Mouse (Mus musculus) testis, adult 2 months (tissue): Measurements from ENCODE around the gene Dner. TPM values are rescaled to one million over a fixed set of nuclear protein-coding genes. Genes with fewer than 3 reads are reported as not detected.

Experiments used
- H3K27ac ChIP-seq: fragments of 200-500 bp; 2 replicates; pipeline ENCODE4 v1.5.1; 2012; ENCODE audit warnings: low read depth, low read length; ENCODE audit not compliant: control insufficient read depth, insufficient read depth
- H3K27me3 ChIP-seq: fragments of 200-500 bp; 2 replicates; pipeline ENCODE4 v1.6.1; 2012; ENCODE audit warnings: mild to moderate bottlenecking, low read length, moderate library complexity; ENCODE audit not compliant: control insufficient read depth, insufficient read depth
- H3K36me3 ChIP-seq: fragments of 200-500 bp; 2 replicates; pipeline ENCODE4 v1.6.1; 2012; ENCODE audit warnings: mild to moderate bottlenecking, low read length; ENCODE audit not compliant: control insufficient read depth, insufficient read depth
- H3K4me1 ChIP-seq: fragments of 200-500 bp; 2 replicates; pipeline ENCODE4 v1.6.1; 2012; ENCODE audit warnings: low read length; ENCODE audit not compliant: control insufficient read depth, insufficient read depth
- H3K4me3 ChIP-seq: fragments of 200-500 bp; 2 replicates; pipeline ENCODE4 v1.5.1; 2012; ENCODE audit warnings: low read depth, mild to moderate bottlenecking, low read length, moderate library complexity, mixed read lengths; ENCODE audit not compliant: control insufficient read depth
- CTCF ChIP-seq: fragments of 200-500 bp; IDR thresholded peaks from 2 replicates; pipeline ENCODE4 v1.5.1; 2012; ENCODE audit warnings: low read depth, mild to moderate bottlenecking, inconsistent platforms, low read length, moderate library complexity; ENCODE audit not compliant: control insufficient read depth, insufficient read depth, insufficient replicate concordance
- POLR2A ChIP-seq: fragments of 200-500 bp; IDR thresholded peaks from 2 replicates; pipeline ENCODE4 v1.6.1; 2012; ENCODE audit warnings: low read depth, mild to moderate bottlenecking, inconsistent platforms, low read length, moderate library complexity; ENCODE audit not compliant: control insufficient read depth
- polyA plus RNA-seq: library from polyadenylated mRNA; depleted of rRNA; stranded (reverse); fragments of >200 nt; gene quantifications from 2 replicates; pipeline ENCODE4 v1.2.3, GENCODE M21; 2012

Gene Dner
- polyA plus RNA-seq, 1 experiment: 0.65 TPM

- Histone ChIP-seq H3K4me3 (no peak overlapping the region), H3K27me3 (no peaks in the 10 kb centered on the region), H3K4me1 (no peaks in the 10 kb centered on the region), H3K27ac (no peak overlapping the region), H3K36me3 (no peaks in the 10 kb centered on the region)
- TF ChIP-seq CTCF (no peak), POLR2A (no peak)
Measured at GRCm38 (mm10) chr1:84677910-84678309, 18.1 kb downstream of the Dner start.

DNA sequence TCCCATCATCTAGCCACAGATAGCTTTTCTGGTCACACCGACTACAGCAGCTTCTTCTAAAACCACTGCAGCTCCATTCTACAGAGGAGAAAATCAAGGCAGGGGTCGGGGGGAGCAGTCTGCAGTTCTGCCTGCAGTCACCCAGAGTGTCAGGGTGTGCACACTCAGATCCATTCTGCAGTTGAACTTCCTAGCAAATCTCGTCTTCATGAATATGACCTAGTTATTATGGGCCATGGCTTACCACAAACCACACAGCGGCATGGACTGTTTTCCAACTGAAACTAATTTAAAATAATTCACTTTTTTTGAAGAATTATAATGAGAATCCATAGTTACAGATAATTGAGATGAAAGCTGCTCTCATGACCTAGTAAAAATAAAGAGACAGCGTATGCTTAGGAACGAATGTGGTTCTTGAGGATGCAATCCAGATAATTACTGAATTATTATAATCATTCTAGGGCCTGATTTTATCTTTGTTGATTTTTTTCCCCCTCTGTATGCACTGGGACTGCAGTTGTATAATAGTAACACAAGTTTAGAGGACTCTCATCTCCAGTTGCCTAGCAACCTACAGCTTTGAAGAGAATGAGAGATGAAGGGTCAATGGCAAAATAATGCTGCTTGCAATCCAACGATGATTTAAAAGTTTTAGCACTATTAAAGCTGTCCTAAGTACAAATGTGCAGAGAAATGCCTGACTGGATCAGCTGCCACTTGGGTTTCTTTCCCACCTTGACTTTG is 27.7 kb downstream of the Dner start:
- H3K36me3 ChIP-seq: no peaks in the 10 kb centered on the region
- no peaks in the 10 kb centered on the region for H3K4me1 ChIP-seq
- H3K27ac ChIP-seq: no peak overlapping the region
- H3K27me3 ChIP-seq: no peaks in the 10 kb centered on the region
- H3K4me3 ChIP-seq: no peak overlapping the region
- TF ChIP-seq POLR2A (no peak), CTCF (no peak)

GRCm38 (mm10) chr1:84667660-84668059 is 28.4 kb downstream of the Dner start:
- no peaks in the 10 kb centered on the region for H3K36me3 ChIP-seq
- H3K27me3 ChIP-seq: no peaks in the 10 kb centered on the region
- H3K4me3 ChIP-seq: no peak overlapping the region
- TF ChIP-seq CTCF (no peak), POLR2A (no peak)
- H3K27ac ChIP-seq: no peak overlapping the region
- no peaks in the 10 kb centered on the region for H3K4me1 ChIP-seq

DNA sequence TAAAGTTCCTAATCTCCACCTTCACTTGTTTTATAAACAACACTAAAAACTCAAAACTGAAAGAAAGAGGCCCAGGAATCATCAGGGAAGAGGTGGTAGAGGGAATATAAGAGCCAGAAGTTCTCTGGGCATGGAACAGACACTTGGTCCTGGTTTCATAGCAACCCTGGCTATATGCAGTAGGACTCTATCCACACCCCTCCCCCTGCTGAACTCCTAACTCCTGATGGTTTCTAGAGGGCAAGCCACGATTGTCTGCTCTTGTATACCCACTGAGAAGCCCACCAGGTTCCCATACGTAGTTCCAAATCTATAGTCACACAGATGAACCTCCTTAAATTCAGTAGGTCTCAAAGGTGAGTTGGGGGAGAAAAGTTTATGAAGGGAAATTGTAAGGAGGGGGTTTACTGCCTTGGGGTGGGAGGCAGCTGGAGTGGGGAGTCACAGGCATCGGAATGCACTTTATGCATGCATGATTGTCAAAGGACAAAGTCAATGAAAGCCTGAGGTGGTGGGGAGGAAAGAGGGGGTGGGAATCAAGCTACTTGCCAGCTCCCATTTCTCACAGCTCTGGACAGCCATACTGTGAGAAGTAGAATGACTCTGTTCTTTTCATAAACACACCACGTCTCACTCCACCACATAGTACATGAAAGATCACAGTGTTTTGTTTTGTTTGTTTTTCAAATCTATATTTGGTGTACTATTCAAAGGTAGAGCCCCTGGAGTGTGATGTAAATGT is 31.5 kb downstream of the Dner start:
- TF ChIP-seq POLR2A (no peak), CTCF (no peak)
- Histone ChIP-seq H3K4me1 (no peaks in the 10 kb centered on the region), H3K27me3 (no peaks in the 10 kb centered on the region), H3K36me3 (no peaks in the 10 kb centered on the region), H3K27ac (no peak overlapping the region), H3K4me3 (no peak overlapping the region)

DNA sequence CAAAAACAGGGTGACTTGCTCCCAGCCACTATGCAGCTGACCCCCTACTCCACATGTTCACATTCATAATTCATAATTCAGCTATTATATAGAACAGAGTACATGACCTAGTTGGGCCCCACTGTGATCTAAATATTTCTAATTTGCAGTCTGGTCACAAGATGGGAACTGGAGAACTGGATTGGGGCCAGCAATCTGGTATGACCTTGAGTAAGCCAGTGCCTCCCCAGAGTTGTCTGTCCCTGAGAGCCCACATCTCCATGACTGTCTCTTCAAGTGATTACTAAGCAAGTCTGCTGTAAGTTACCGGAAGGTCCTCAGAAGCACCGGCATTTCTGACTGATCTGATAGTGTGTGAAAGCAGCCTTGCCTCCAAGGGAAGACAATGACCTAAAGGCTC is 49.2 kb downstream of the Dner start:
- H3K36me3 ChIP-seq: no peaks in the 10 kb centered on the region
- no peak overlapping the region for H3K27ac ChIP-seq
- no peak for TF ChIP-seq CTCF
- TF ChIP-seq POLR2A: no peak
- H3K4me3 ChIP-seq: no peak overlapping the region
- no peaks in the 10 kb centered on the region for H3K4me1 ChIP-seq
- H3K27me3 ChIP-seq: no peaks in the 10 kb centered on the region

GRCm38 (mm10) chr1:84640463-84640862 is 55.6 kb downstream of the Dner start:
- TF ChIP-seq CTCF (no peak), POLR2A (no peak)
- Histone ChIP-seq H3K4me1 (no peaks in the 10 kb centered on the region), H3K36me3 (no peaks in the 10 kb centered on the region), H3K27me3 (no peaks in the 10 kb centered on the region), H3K4me3 (no peak overlapping the region), H3K27ac (no peak overlapping the region)

DNA sequence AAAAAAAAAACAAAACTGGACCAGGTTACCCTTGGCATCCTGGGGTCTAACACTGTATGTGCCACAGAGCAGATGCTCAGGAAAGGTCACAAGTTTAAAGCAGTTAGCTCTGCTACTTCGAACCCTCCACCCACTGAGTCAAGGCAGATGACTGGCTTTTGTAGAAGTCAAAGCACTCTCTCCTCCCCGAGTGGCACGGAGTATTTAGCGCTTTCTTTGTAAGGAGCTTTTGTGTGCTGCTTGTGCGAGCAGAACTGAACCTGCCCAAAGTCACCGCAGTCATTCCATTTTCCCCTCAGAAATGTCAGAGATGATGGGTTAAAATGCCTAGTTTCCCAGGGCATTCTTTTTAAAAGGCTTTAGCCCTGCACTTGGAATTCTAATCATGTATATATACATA is 59.1 kb downstream of the Dner start:
- Histone ChIP-seq H3K4me3 (no peak overlapping the region), H3K27me3 (no peaks in the 10 kb centered on the region), H3K36me3 (no peaks in the 10 kb centered on the region), H3K4me1 (no peaks in the 10 kb centered on the region), H3K27ac (no peak overlapping the region)
- TF ChIP-seq POLR2A (no peak), CTCF (no peak)
